Mouse (Mus musculus): ENCODE results near the gene Capn5.

GRCm38 (mm10) chr7:98186637-98187036 is 8.6 kb upstream of the Capn5 start:
- no peak for TF ChIP-seq GATA1 (IDR thresholded peaks at IDR 0.05; ENCODE audit: borderline replicate concordance, low read length)
- no peak for TF ChIP-seq FLI1 (IDR thresholded peaks at IDR 0.05; ENCODE audit: low read length)

Measured in megakaryocyte, embryonic 14.5 days (primary cell).